Mouse (Mus musculus) CH12.LX (cell line): Measurements from ENCODE around the gene Rusc2. TPM values are rescaled to one million over a fixed set of nuclear protein-coding genes. Genes with fewer than 3 reads are reported as not detected.

Experiments used
- DNase-seq: peaks from one replicate; pipeline ENCODE4 v3.0.0-alpha.2; 2013; ENCODE audit errors: extremely low read depth
- H3K27ac ChIP-seq: 2 replicates; pipeline ENCODE4 v1.5.1; 2012; ENCODE audit warnings: low read depth, mild to moderate bottlenecking, control low read depth, moderate library complexity; ENCODE audit not compliant: insufficient read depth
- H3K27me3 ChIP-seq: replicated peaks from 2 replicates; pipeline ENCODE3; 2012; ENCODE audit warnings: inconsistent platforms
- H3K36me3 ChIP-seq, 2 experiments: replicated peaks in 1 of 2; 2 replicates each; pipeline versions ENCODE3 to v1.6.1; 2012; ENCODE audit warnings: inconsistent platforms in 1 of 2, low read length in 1 of 2, mild to moderate bottlenecking in 1 of 2, mixed read lengths in 1 of 2, moderate library complexity in 1 of 2; ENCODE audit not compliant: control insufficient read depth in 1 of 2, insufficient read depth in 1 of 2
- H3K4me1 ChIP-seq, 2 experiments: 2 replicates each; pipeline ENCODE4 v1.6.1; 2012; ENCODE audit warnings: inconsistent platforms in 1 of 2, moderate library complexity in 1 of 2; ENCODE audit not compliant: insufficient read depth in 2 of 2, control insufficient read depth in 1 of 2
- H3K4me2 ChIP-seq: 2 replicates; pipeline ENCODE4 v1.6.1; 2012; ENCODE audit warnings: low read depth, mild to moderate bottlenecking, control low read depth; ENCODE audit not compliant: poor library complexity, insufficient read depth, severe bottlenecking
- H3K4me3 ChIP-seq, 3 experiments: fragments of 150-350 bp in 1 of 3; sonication (generic) in 1 of 3; replicated peaks in 1 of 3; 2 replicates each; pipeline versions ENCODE3 to v1.5.1; 2011 to 2012; ENCODE audit warnings: low read depth in 2 of 3, low read length in 2 of 3, mild to moderate bottlenecking in 2 of 3, moderate library complexity in 2 of 3, control low read depth in 1 of 3, improper control_type of control experiment in 1 of 3, inconsistent platforms in 1 of 3, mixed read lengths in 1 of 3; ENCODE audit not compliant: poor library complexity in 1 of 3
- H3K79me2 ChIP-seq: replicated peaks from 2 replicates; pipeline ENCODE4 v1.6.1; 2012; ENCODE audit warnings: mild to moderate bottlenecking, moderate library complexity; ENCODE audit not compliant: control insufficient read depth, poor library complexity, insufficient read depth, severe bottlenecking; ENCODE audit errors: extremely low read depth
- H3K9ac ChIP-seq: 2 replicates; pipeline ENCODE4 v1.6.1; 2012; ENCODE audit warnings: low read depth, mild to moderate bottlenecking, control low read depth, moderate library complexity; ENCODE audit not compliant: insufficient read depth
- H3K9me3 ChIP-seq: replicated peaks from 2 replicates; pipeline ENCODE3; 2012; ENCODE audit warnings: low read length, inconsistent platforms, mixed read lengths
- BHLHE40 ChIP-seq: IDR thresholded peaks from 2 replicates; pipeline ENCODE4 v1.6.1; 2011; ENCODE audit warnings: mild to moderate bottlenecking, low read depth, low read length, improper control_type of control experiment
- CHD2 ChIP-seq: IDR thresholded peaks from 2 replicates; pipeline ENCODE4 v1.6.1; 2011; ENCODE audit warnings: low read length, improper control_type of control experiment
- EP300 ChIP-seq: IDR thresholded peaks from 2 replicates; pipeline ENCODE4 v1.6.1; 2011; ENCODE audit warnings: low read length, improper control_type of control experiment
- ETS1 ChIP-seq: conservative IDR thresholded peaks from 2 replicates; pipeline ENCODE4 v1.6.1; 2012; ENCODE audit warnings: low read depth, mild to moderate bottlenecking, inconsistent platforms, low read length, improper control_type of control experiment, moderate library complexity
- GABPA ChIP-seq: IDR thresholded peaks from 2 replicates; pipeline ENCODE4 v1.6.1; 2012; ENCODE audit warnings: low read depth, low read length, improper control_type of control experiment, inconsistent platforms; ENCODE audit not compliant: insufficient replicate concordance
- JUN ChIP-seq: IDR thresholded peaks from 2 replicates; pipeline ENCODE4 v1.6.1; 2011; ENCODE audit warnings: low read depth, mild to moderate bottlenecking, low read length, improper control_type of control experiment, moderate library complexity; ENCODE audit not compliant: insufficient read depth
- KAT2A ChIP-seq: IDR thresholded peaks from 2 replicates; pipeline ENCODE4 v1.6.1; 2012; ENCODE audit warnings: low read length, improper control_type of control experiment, inconsistent platforms; ENCODE audit not compliant: insufficient replicate concordance
- MAFK ChIP-seq: IDR thresholded peaks from 2 replicates; pipeline ENCODE4 v1.6.1; 2011; ENCODE audit warnings: low read length, improper control_type of control experiment; ENCODE audit not compliant: insufficient replicate concordance
- MAX ChIP-seq: IDR thresholded peaks from 2 replicates; pipeline ENCODE4 v1.6.1; 2011; ENCODE audit warnings: low read length, improper control_type of control experiment
- MEF2A ChIP-seq: IDR thresholded peaks from 2 replicates; pipeline ENCODE4 v1.6.1; 2014; ENCODE audit warnings: low read depth, mild to moderate bottlenecking, inconsistent platforms, low read length, improper control_type of control experiment, borderline replicate concordance
- MXI1 ChIP-seq: IDR thresholded peaks from 2 replicates; pipeline ENCODE4 v1.6.1; 2011; ENCODE audit warnings: mild to moderate bottlenecking, low read depth, low read length, improper control_type of control experiment
- MYC ChIP-seq: IDR thresholded peaks from 2 replicates; pipeline ENCODE4 v1.6.1; 2011; ENCODE audit warnings: low read depth, mild to moderate bottlenecking, improper control_type of control experiment, low read length
- POLR2A ChIP-seq: IDR thresholded peaks from 2 replicates; pipeline ENCODE4 v1.6.1; 2011; ENCODE audit warnings: low read depth, mild to moderate bottlenecking, improper control_type of control experiment, low read length
- POLR2AphosphoS2 ChIP-seq: IDR thresholded peaks from 2 replicates; pipeline ENCODE4 v1.6.1; 2011; ENCODE audit warnings: low read depth, low read length, improper control_type of control experiment
- RAD21 ChIP-seq: IDR thresholded peaks from 2 replicates; pipeline ENCODE4 v1.6.1; 2011; ENCODE audit warnings: low read depth, mild to moderate bottlenecking, low read length, improper control_type of control experiment, moderate library complexity
- RCOR1 ChIP-seq: conservative IDR thresholded peaks from 2 replicates; pipeline ENCODE4 v1.6.1; 2012; ENCODE audit warnings: low read depth, mild to moderate bottlenecking, inconsistent platforms, low read length, improper control_type of control experiment
- SIN3A ChIP-seq: IDR thresholded peaks from 2 replicates; pipeline ENCODE4 v1.6.1; 2012; ENCODE audit warnings: low read length, improper control_type of control experiment, inconsistent platforms
- TCF12 ChIP-seq: IDR thresholded peaks from 2 replicates; pipeline ENCODE4 v1.6.1; 2014; ENCODE audit warnings: low read depth, mild to moderate bottlenecking, inconsistent platforms, low read length, improper control_type of control experiment
- USF2 ChIP-seq: conservative IDR thresholded peaks from 2 replicates; pipeline ENCODE4 v1.6.1; 2011; ENCODE audit warnings: low read depth, low read length, improper control_type of control experiment
- ZKSCAN1 ChIP-seq: IDR thresholded peaks from 2 replicates; pipeline ENCODE4 v1.6.1; 2012; ENCODE audit warnings: low read depth, inconsistent platforms, low read length, improper control_type of control experiment, borderline replicate concordance
- dilution Hi-C: fragments of 300-500 bp; cut with MboI; formaldehyde crosslinking; loops from 2 replicates; pipeline ENCODE4 v1.14.3; 2020; ENCODE audit warnings: low sequenced_read_pairs; ENCODE audit not compliant: extremely low pct_unique_long_range_greater_than_20kb, extremely low pct_ligation_motif_present
- in situ Hi-C: fragments of 300-500 bp; cut with MboI; formaldehyde crosslinking; loops from 3 replicates; pipeline ENCODE4 v1.14.3; 2019; ENCODE audit warnings: low sequenced_read_pairs, low pct_ligation_motif_present, low pct_unique_long_range_greater_than_20kb, mixed read lengths
- polyA plus RNA-seq: library from polyadenylated mRNA; unstranded; fragments of >175 nt; gene quantifications from 2 replicates; pipeline ENCODE4 v1.2.1, GENCODE M21; 2012; ENCODE audit warnings: low read depth; ENCODE audit not compliant: insufficient read length
- total RNA-seq, 2 experiments: library from RNA; depleted of rRNA; stranded (reverse); fragments of 300-350 nt in 1 of 2; fragments of >200 nt in 1 of 2; gene quantifications; 2 replicates each; pipeline ENCODE4 v1.2.3; 2012 to 2014

Rusc2 gene
- total and polyA plus RNA-seq, 3 experiments, result not detected

DNA sequence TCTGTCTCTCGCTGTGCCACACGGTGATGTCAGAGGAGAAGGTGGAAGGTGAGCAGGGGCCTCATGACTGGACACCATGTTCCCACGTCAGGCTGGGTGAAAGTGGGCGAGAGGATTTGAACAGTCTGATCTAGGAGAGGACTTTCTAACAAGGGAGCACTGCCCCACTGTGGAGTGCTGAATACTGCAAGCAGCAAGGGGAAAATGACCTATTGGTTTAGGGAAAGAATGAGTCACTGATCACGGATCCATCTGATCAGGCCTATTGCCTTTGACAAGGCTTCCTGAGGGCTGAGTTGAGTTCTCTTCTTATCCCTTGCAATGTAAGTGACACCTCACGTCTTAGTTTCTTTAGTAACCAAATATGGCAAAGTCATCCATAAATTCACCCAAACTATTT, 28.1 kb upstream of the Rusc2 start (continued):
- TF ChIP-seq GABPA (no peak), SIN3A (no peak), KAT2A (no peak), POLR2AphosphoS2 (no peak), BHLHE40 (no peak), MAX (no peak), EP300 (no peak)

DNA sequence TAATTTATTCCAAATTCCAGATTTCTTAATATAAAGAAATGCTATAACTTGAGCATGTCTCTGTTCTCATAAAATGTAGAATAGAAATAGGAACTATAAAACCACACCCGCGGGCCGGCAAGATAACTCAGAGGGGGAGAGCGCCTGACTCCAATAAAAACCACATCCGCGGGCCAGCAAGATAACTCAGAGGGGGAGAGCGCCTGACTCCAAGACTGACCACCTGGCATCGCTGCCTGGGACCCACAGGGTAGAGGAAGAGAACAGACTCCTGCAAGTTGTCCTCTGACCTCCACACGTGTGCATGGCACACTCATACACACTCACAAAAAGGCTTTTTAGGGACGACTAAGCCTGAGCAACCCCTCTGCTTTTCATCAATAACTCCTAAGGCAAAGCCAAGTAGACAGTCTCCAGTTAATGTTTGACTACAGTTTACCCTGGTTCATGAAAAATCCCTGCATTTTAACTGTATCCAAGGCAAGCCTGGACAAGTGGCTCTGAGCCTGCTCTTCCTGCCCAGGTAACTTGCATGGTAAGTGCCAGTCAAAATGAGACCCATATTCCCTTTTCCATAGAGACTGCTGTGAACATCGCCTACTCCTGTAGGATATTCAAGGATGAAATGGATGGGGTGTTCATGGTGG, 16.7 kb upstream of the Rusc2 start:
- H3K9me3 ChIP-seq, result no peaks in the 10 kb centered on the region
- H3K4me2 ChIP-seq, result no peak overlapping the region
- H3K4me1 ChIP-seq, result no peaks in the 10 kb centered on the region
- H3K27me3 ChIP-seq, result peaks cover 5% of the 10 kb centered on the region
- dilution Hi-C loops, result no loop called here
- H3K27ac ChIP-seq, result no peak overlapping the region
- no peak for TF ChIP-seq RCOR1
- TF ChIP-seq MYC, result no peak
- TF ChIP-seq USF2, result no peak
- TF ChIP-seq MEF2A, result no peak
- no peak for TF ChIP-seq MAFK
- no peak for TF ChIP-seq ETS1
- TF ChIP-seq JUN, result no peak
- TF ChIP-seq MXI1, result no peak
- TF ChIP-seq RAD21, result no peak
- TF ChIP-seq POLR2AphosphoS2, result no peak
- no peak for TF ChIP-seq POLR2A
- no peak for TF ChIP-seq ZKSCAN1
- TF ChIP-seq TCF12, result no peak
- TF ChIP-seq CHD2, result no peak
- TF ChIP-seq GABPA, result no peak
- TF ChIP-seq, all 38 proteins: peak for 0
- DNase-seq, result no peak
- H3K79me2 ChIP-seq, result no peaks in the 10 kb centered on the region
- H3K9ac ChIP-seq, result no peak overlapping the region
- in situ Hi-C loops, result no loop called here
- no peak overlapping the region for H3K4me3 ChIP-seq
- H3K36me3 ChIP-seq, result no peaks in the 10 kb centered on the region
